In the genomic region with DNA sequence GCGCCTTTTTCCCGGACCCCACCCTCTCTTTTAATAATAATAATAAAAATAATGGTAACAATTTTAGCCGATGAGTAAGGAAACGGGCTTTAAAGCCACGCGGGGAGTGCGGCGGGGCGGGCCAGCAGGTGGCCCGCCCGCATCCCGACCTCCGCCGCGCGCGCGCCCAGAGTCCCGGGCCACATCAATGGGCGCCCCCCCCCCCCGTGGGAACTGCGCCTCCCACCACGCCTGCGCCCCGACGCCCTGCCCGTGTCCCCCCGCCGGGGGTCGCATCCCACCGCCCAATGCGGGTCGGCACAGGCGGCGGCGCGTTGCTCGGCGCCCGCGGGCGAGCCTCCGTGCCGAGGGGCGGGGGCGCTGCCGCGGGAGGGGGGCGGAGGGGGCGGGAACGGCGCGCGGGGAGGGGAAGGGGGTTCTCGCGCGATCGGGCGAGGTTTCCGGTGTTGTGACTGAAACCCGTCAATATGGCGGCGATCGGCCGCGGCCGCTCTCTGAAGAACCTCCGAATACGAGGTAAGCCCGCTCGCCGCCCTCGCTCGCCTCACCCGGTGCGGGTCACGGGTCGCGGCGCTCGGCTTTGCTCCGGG, we compare ENCODE assay signal across 8 mouse cellular contexts. TPM values are rescaled to one million over a fixed set of nuclear protein-coding genes. Genes with fewer than 3 reads are reported as not detected.
DNase-seq lines count a peak whose midpoint lies in the region; ATAC-seq and TF ChIP-seq lines count a peak whose summit lies in the region.

A gene (plus strand): TSS at position 444 of the 590 bp plus-strand sequence.

- H3K27ac ChIP-seq in cerebellum, adult 2 months (ENCODE audit: insufficient read depth, low read length): peak within 1 kb of the TSS; percentile 24
- peak within 1 kb of the TSS; percentile 93 for H3K27ac ChIP-seq in hindbrain, embryonic 11.5 days (ENCODE audit: low read depth, low read length)

- H3K4me3 ChIP-seq in cerebellum, adult 2 months (replicated peaks; ENCODE audit: insufficient read depth, low read depth, low read length): peak within 1 kb of the TSS; percentile 98
- H3K4me3 ChIP-seq in hindbrain, embryonic 11.5 days (ENCODE audit: low read depth, low read length): peak within 1 kb of the TSS; percentile 92

- peak within 1 kb of the TSS; percentile 91 for H3K9ac ChIP-seq in hindbrain, embryonic 11.5 days (ENCODE audit: low read depth, low read length)

- DNase-seq in MN1 (ENCODE audit: low spot score): peak; percentile 92
- peak; percentile 77 to 82 for DNase-seq in cerebellum, adult 2 months
- peak; percentile 87 for DNase-seq in hindbrain, embryonic 11.5 days (ENCODE audit: low spot score)
- DNase-seq in layer of hippocampus, postnatal 36 days: peak; percentile 67 to 68
- peak; percentile 88 for DNase-seq in lung, postnatal 36 days
- DNase-seq in retina, embryonic 14.5 days (ENCODE audit: low spot score): peak; percentile 91
- peak; percentile 95 for DNase-seq in thymus, postnatal 4 days

- peaks cover 5% of the 10 kb centered on the region; the same call in 1 of the 2 replicates for H3K4me1 ChIP-seq in cerebellum, adult 2 months (ENCODE audit: control insufficient read depth, insufficient read depth, low read length)
- H3K4me1 ChIP-seq in hindbrain, embryonic 11.5 days (replicated peaks; ENCODE audit: control insufficient read depth, insufficient read depth, low read length): 0 out of 2 replicates have a peak, but pooled peaks cover 3% of the 10 kb centered on the region

- peak within 1 kb of the TSS; percentile 77 for H3K4me2 ChIP-seq in hindbrain, embryonic 11.5 days (replicated peaks; ENCODE audit: low read depth, low read length)

- under 1% methylated on average over 75 of the region's 82 CpGs for WGBS in cerebellum, adult 2 months
- WGBS in hindbrain, embryonic 11.5 days: 1% methylated on average over 34 of the region's 82 CpGs

- TF ChIP-seq CTCF in cerebellum, adult 2 months (IDR thresholded peaks at IDR 0.05; ENCODE audit: borderline replicate concordance, insufficient read depth, low read depth, low read length): no peak

- TF ChIP-seq POLR2A in cerebellum, adult 2 months (IDR thresholded peaks at IDR 0.05; ENCODE audit: borderline replicate concordance, insufficient read depth, low read length): peak; percentile 54; the same call in 1 of the 2 replicates

- H3K36me3 ChIP-seq in hindbrain, embryonic 11.5 days (ENCODE audit: control insufficient read depth, insufficient read depth, low read length): no peaks in the 10 kb centered on the region

- no peaks in the 10 kb centered on the region for H3K27me3 ChIP-seq in cerebellum, adult 2 months (ENCODE audit: control insufficient read depth, insufficient read depth, low read length)
- no peaks in the 10 kb centered on the region for H3K27me3 ChIP-seq in hindbrain, embryonic 11.5 days (ENCODE audit: control insufficient read depth, insufficient read depth, low read length)

- peak; percentile 75 for ATAC-seq in frontal cortex, adult (ENCODE audit: low TSS enrichment)
- peak; percentile 92 for ATAC-seq in hindbrain, embryonic 11.5 days (ENCODE audit: low FRiP score)

- H3K9me3 ChIP-seq in hindbrain, embryonic 11.5 days (ENCODE audit: control insufficient read depth, low read length): no peaks in the 10 kb centered on the region

RNA-seq across cellular contexts. Expression of the gene that starts here (rescaled TPM):
- 24.4 and 26.0 TPM in 2 replicates for polyA plus RNA-seq in cerebellum, adult 2 months (2012; rRNA removed)
- polyA plus RNA-seq in hindbrain, embryonic 11.5 days (2014; fragmentation: Nextera tagmentation; extraction: Ambion mirVana): 51.7 and 57.6 TPM in 2 replicates
- total RNA-seq in layer of hippocampus, postnatal 36 days (2021): 10 to 100 TPM; 46.3 to 48.1 TPM

Comparison
In these comparisons a context has a peak if more than half of its experiments do, and no peak if none do; other contexts are left out.
1. Peak in every context shown above with its lines: DNase-seq, ATAC-seq, H3K4me3 ChIP-seq and H3K27ac ChIP-seq.